Mouse (Mus musculus): ENCODE measurements at regions not wholly inside any gene's neighbourhood (a gene's known extent, or its start where the extent isn't known, plus 50 kb on each side); places are given as distances from the start of the nearest gene placed in this dataset.

DNA sequence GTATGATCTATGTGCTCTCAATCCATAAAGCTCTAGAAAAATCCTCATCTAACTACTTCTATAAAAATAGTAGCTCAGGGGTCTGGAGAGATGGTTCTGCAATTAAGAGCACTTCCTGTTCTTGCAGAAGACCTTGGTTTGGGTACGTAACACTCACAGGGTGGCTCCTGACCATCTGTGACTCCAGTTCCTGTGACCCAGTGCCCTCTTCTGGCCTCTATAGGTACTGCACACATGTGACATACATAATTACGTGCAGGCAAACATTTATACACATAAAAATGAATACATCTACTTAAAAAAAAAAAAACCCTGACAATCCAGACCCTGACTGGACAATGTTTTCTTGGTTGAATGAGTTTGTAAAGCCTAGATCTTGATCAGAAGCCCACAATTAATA is 347.2 kb upstream of the Tmpo start:
- TF ChIP-seq GATA1 (IDR thresholded peaks at IDR 0.05; ENCODE audit: borderline replicate concordance, low read length) (no peak), FLI1 (IDR thresholded peaks at IDR 0.05; ENCODE audit: low read length) (no peak)

Data from megakaryocyte, embryonic 14.5 days (primary cell).